Mouse (Mus musculus) C2C12 (cell line): ENCODE measurements at regions not wholly inside any gene's neighbourhood (a gene's known extent, or its start where the extent isn't known, plus 50 kb on each side); places are given as distances from the start of the nearest gene placed in this dataset.

ENCODE experiments used
- CEBPB ChIP-seq: IDR thresholded peaks from one replicate; pipeline ENCODE4 v1.6.1; 2011; ENCODE audit warnings: low read depth, mild to moderate bottlenecking, control low read depth, moderate library complexity
- CTCF ChIP-seq: IDR thresholded peaks from one replicate; pipeline ENCODE4 v1.5.1; 2011; ENCODE audit not compliant: control insufficient read depth, insufficient read depth, insufficient read length
- FOSL1 ChIP-seq: IDR thresholded peaks from one replicate; pipeline ENCODE4 v1.8.0; 2011; ENCODE audit warnings: mild to moderate bottlenecking, low read length; ENCODE audit not compliant: poor library complexity, insufficient read depth, severe bottlenecking
- MAX ChIP-seq: IDR thresholded peaks from one replicate; pipeline ENCODE4 v1.6.1; 2011; ENCODE audit warnings: mild to moderate bottlenecking, control low read depth
- MYOD1 ChIP-seq: IDR thresholded peaks from one replicate; pipeline ENCODE4 v1.6.1; 2011; ENCODE audit warnings: low read depth; ENCODE audit not compliant: control insufficient read depth, insufficient read length
- MYOG ChIP-seq: IDR thresholded peaks from one replicate; pipeline ENCODE4 v1.6.1; 2011; ENCODE audit not compliant: control insufficient read depth, insufficient read length; ENCODE audit errors: extremely low read depth
- USF1 ChIP-seq: IDR thresholded peaks from one replicate; pipeline ENCODE4 v1.6.1; 2011; ENCODE audit warnings: low read depth, mild to moderate bottlenecking, control low read depth, moderate library complexity

GRCm38 (mm10) chr1:67893510-67893909, 770.7 kb downstream of the Cps1 start:
- TF ChIP-seq FOSL1 (no peak), CTCF (no peak), USF1 (no peak), MAX (no peak), CEBPB (no peak), MYOD1 (no peak), MYOG (no peak)
